Mouse (Mus musculus): ENCODE measurements around the gene Gpr132. TPM values are rescaled to one million over a fixed set of nuclear protein-coding genes. Genes with fewer than 3 reads are reported as not detected.
"Not testable (repeated sequence)": the region's sequence is repeated elsewhere in the genome, so short reads cannot be mapped to it uniquely, and the experiment has no call there.

Gpr132 gene
- total RNA-seq, 2 experiments from 2014 or later = 0.14 TPM; not detected in 1

GRCm38 (mm10) chr12:112821216-112821615 is 46.8 kb downstream of the Gpr132 start:
- Histone ChIP-seq H3K4me3 (no peak overlapping the region), H3K27ac (no peak overlapping the region)
- intact Hi-C loops (cut with DNase I) = loop anchor here (10.0 kb wide), 2 partner anchors 166 to 1006 kb away; partner anchors contain the start of genes Xrcc3 and Zfyve21
- DNase-seq = no peak
- no peak for TF ChIP-seq CTCF (IDR thresholded peaks at IDR 0.05)

GRCm38 (mm10) chr12:112820401-112820999 is 47.5 kb downstream of the Gpr132 start:
- Histone ChIP-seq H3K27ac (no peak overlapping the region), H3K4me3 (no peak overlapping the region)
- DNase-seq = no peak
- TF ChIP-seq CTCF (IDR thresholded peaks at IDR 0.05) = no peak
- intact Hi-C loops (cut with DNase I) = loop anchor here (10.0 kb wide), 2 partner anchors 166 to 1006 kb away; partner anchors contain the start of genes Xrcc3 and Zfyve21

- no peak for TF ChIP-seq CTCF (IDR thresholded peaks at IDR 0.05)
- no peak for DNase-seq
- intact Hi-C loops (cut with DNase I) = no loop called here
- no peak overlapping the region for H3K4me3 ChIP-seq
- no peak overlapping the region for H3K27ac ChIP-seq
Observed at GRCm38 (mm10) chr12:112819057-112819662, 48.9 kb downstream of the Gpr132 start.

GRCm38 (mm10) chr12:112816866-112817265 is 51.2 kb downstream of the Gpr132 start:
- intact Hi-C loops (cut with DNase I) = loop anchor here (1.0 kb wide), 1 partner anchor 27 kb away; no protein-coding TSS in a partner anchor
- not testable (repeated sequence) for DNase-seq, H3K27ac ChIP-seq, H3K4me3 ChIP-seq

- TF ChIP-seq CTCF (IDR thresholded peaks at IDR 0.05) = peak; percentile 94
- intact Hi-C loops (cut with DNase I) = loop anchor here (1.0 kb wide), 1 partner anchor 28 kb away; no protein-coding TSS in a partner anchor
- Histone ChIP-seq H3K27ac (no peak overlapping the region), H3K4me3 (no peak overlapping the region)
- peak; percentile 56 for DNase-seq
Observed at GRCm38 (mm10) chr12:112816294-112816693, 51.7 kb downstream of the Gpr132 start.

- TF ChIP-seq CTCF (IDR thresholded peaks at IDR 0.05) = no peak
- no peak overlapping the region for H3K27ac ChIP-seq
Observed at GRCm38 (mm10) chr12:112814682-112815470, 53.2 kb downstream of the Gpr132 start.

GRCm38 (mm10) chr12:112813370-112813769 is 54.7 kb downstream of the Gpr132 start:
- no peak for DNase-seq
- Histone ChIP-seq H3K27ac (no peak overlapping the region), H3K4me3 (no peak overlapping the region)
- intact Hi-C loops (cut with DNase I) = no loop called here
- no peak for TF ChIP-seq CTCF (IDR thresholded peaks at IDR 0.05)

More at GRCm38 (mm10) chr12:112814682-112815470, 53.2 kb downstream of the Gpr132 start:
- DNase-seq = no peak
- intact Hi-C loops (cut with DNase I) = no loop called here
- no peak overlapping the region for H3K4me3 ChIP-seq

- Histone ChIP-seq H3K4me3 (no peak overlapping the region), H3K27ac (no peak overlapping the region)
- intact Hi-C loops (cut with DNase I) = no loop called here
- no peak for DNase-seq
- no peak for TF ChIP-seq CTCF (IDR thresholded peaks at IDR 0.05)
Observed at GRCm38 (mm10) chr12:112810092-112810885, 57.7 kb downstream of the Gpr132 start.

- no peak for DNase-seq
- Histone ChIP-seq H3K27ac (peak overlapping the region; percentile 74), H3K4me3 (peak overlapping the region; percentile 90)
- intact Hi-C loops (cut with DNase I) = loop anchor here (2.0 kb wide), 1 partner anchor 19 kb away; the partner anchor contains the start of gene Cdca4
- TF ChIP-seq CTCF (IDR thresholded peaks at IDR 0.05) = no peak
Observed at GRCm38 (mm10) chr12:112809641-112810040, 58.4 kb downstream of the Gpr132 start.

- peak within 1 kb of the TSS; percentile 74 for H3K27ac ChIP-seq
- H3K4me3 ChIP-seq = peak within 1 kb of the TSS; percentile 90
- peak; percentile 55 for TF ChIP-seq CTCF (IDR thresholded peaks at IDR 0.05)
- intact Hi-C loops (cut with DNase I) = loop anchor here (2.0 kb wide), 1 partner anchor 20 kb away; the partner anchor contains the start of gene Cdca4
- DNase-seq = peak; percentile 96
Observed at GRCm38 (mm10) chr12:112808587-112809364, 59.3 kb downstream of the Gpr132 start, which contains the start of gene Clba1. TSS of gene Clba1 (plus strand) at chr12:112808937.

GRCm38 (mm10) chr12:112808212-112808586 is 59.8 kb downstream of the Gpr132 start:
- DNase-seq = no peak
- Histone ChIP-seq H3K27ac (peak overlapping the region; percentile 74), H3K4me3 (peak overlapping the region; percentile 90)
- intact Hi-C loops (cut with DNase I) = loop anchor here (2.0 kb wide), 1 partner anchor 21 kb away; the partner anchor contains the start of gene Cdca4
- no peak for TF ChIP-seq CTCF (IDR thresholded peaks at IDR 0.05)
